Mouse (Mus musculus): Measurements from ENCODE around the gene Rara. TPM values are rescaled to one million over a fixed set of nuclear protein-coding genes. Genes with fewer than 3 reads are reported as not detected.
"Not testable (repeated sequence)": the region's sequence is repeated elsewhere in the genome, so short reads cannot be mapped to it uniquely, and the experiment has no call there.

Gene Rara
- polyA plus RNA-seq, 1 experiment, result 17.2 TPM

GRCm38 (mm10) chr11:98916376-98916775 is 11.2 kb upstream of the Rara start:
- not testable (repeated sequence) for H3K4me1 ChIP-seq (ENCODE audit: control insufficient read depth, insufficient read depth, low read length); H3K27ac ChIP-seq (ENCODE audit: control insufficient read depth, insufficient read depth, low read depth, low read length, poor library complexity); H3K4me3 ChIP-seq (replicated peaks; ENCODE audit: control insufficient read depth, low read depth, low read length)
- WGBS, result 88% methylated on average over 3 of the region's 3 CpGs
- TF ChIP-seq CTCF (IDR thresholded peaks at IDR 0.05; ENCODE audit: control insufficient read depth, insufficient read depth, low read length), result 0 out of 2 replicates have a peak, but pooled peaks have one; percentile 18

GRCm38 (mm10) chr11:98917428-98918005 is 10.1 kb upstream of the Rara start:
- TF ChIP-seq CTCF (IDR thresholded peaks at IDR 0.05; ENCODE audit: control insufficient read depth, insufficient read depth, low read length) (no peak), POLR2A (IDR thresholded peaks at IDR 0.05; ENCODE audit: borderline replicate concordance, control insufficient read depth, low read depth, low read length) (no peak)
- Histone ChIP-seq H3K27ac (ENCODE audit: control insufficient read depth, insufficient read depth, low read depth, low read length, poor library complexity) (peak overlapping the region; percentile 61), H3K4me3 (replicated peaks; ENCODE audit: control insufficient read depth, low read depth, low read length) (no peak overlapping the region), H3K4me1 (ENCODE audit: control insufficient read depth, insufficient read depth, low read length) (peaks cover 4% of the 10 kb centered on the region; the same call in 1 of the 2 replicates)
- WGBS, result 16% methylated on average over 13 of the region's 13 CpGs

GRCm38 (mm10) chr11:98918231-98918630 is 9.4 kb upstream of the Rara start:
- TF ChIP-seq CTCF (IDR thresholded peaks at IDR 0.05; ENCODE audit: control insufficient read depth, insufficient read depth, low read length), result peak; percentile 25; the same call in 1 of the 2 replicates
- TF ChIP-seq POLR2A (IDR thresholded peaks at IDR 0.05; ENCODE audit: borderline replicate concordance, control insufficient read depth, low read depth, low read length), result 0 out of 2 replicates have a peak, but pooled peaks have one; percentile 30
- Histone ChIP-seq H3K4me3 (replicated peaks; ENCODE audit: control insufficient read depth, low read depth, low read length) (no peak overlapping the region), H3K27ac (ENCODE audit: control insufficient read depth, insufficient read depth, low read depth, low read length, poor library complexity) (peak overlapping the region; percentile 61), H3K4me1 (ENCODE audit: control insufficient read depth, insufficient read depth, low read length) (peaks cover 4% of the 10 kb centered on the region; the same call in 1 of the 2 replicates)
- 11% methylated on average over 9 of the region's 9 CpGs for WGBS

GRCm38 (mm10) chr11:98919009-98919408 is 8.6 kb upstream of the Rara start:
- H3K4me3 ChIP-seq (replicated peaks; ENCODE audit: control insufficient read depth, low read depth, low read length), result no peak overlapping the region
- TF ChIP-seq POLR2A (IDR thresholded peaks at IDR 0.05; ENCODE audit: borderline replicate concordance, control insufficient read depth, low read depth, low read length) (no peak), CTCF (IDR thresholded peaks at IDR 0.05; ENCODE audit: control insufficient read depth, insufficient read depth, low read length) (no peak)
- WGBS, result 87% methylated on average over 11 of the region's 11 CpGs
- H3K27ac ChIP-seq (ENCODE audit: control insufficient read depth, insufficient read depth, low read depth, low read length, poor library complexity), result no peak overlapping the region
- H3K4me1 ChIP-seq (ENCODE audit: control insufficient read depth, insufficient read depth, low read length), result peaks cover 4% of the 10 kb centered on the region; the same call in 1 of the 2 replicates

GRCm38 (mm10) chr11:98921813-98922212 is 5.8 kb upstream of the Rara start:
- H3K4me3 ChIP-seq (replicated peaks; ENCODE audit: control insufficient read depth, low read depth, low read length); H3K27ac ChIP-seq (ENCODE audit: control insufficient read depth, insufficient read depth, low read depth, low read length, poor library complexity); H3K4me1 ChIP-seq (ENCODE audit: control insufficient read depth, insufficient read depth, low read length): not testable (repeated sequence)
- WGBS, result 80% methylated on average over 15 of the region's 15 CpGs

GRCm38 (mm10) chr11:98922307-98922706 is 5.3 kb upstream of the Rara start:
- peak; percentile 74 for TF ChIP-seq CTCF (IDR thresholded peaks at IDR 0.05; ENCODE audit: control insufficient read depth, insufficient read depth, low read length)
- not testable (repeated sequence) for H3K27ac ChIP-seq (ENCODE audit: control insufficient read depth, insufficient read depth, low read depth, low read length, poor library complexity); H3K4me3 ChIP-seq (replicated peaks; ENCODE audit: control insufficient read depth, low read depth, low read length); H3K4me1 ChIP-seq (ENCODE audit: control insufficient read depth, insufficient read depth, low read length)
- WGBS, result 61% methylated on average over 10 of the region's 10 CpGs

- not testable (repeated sequence) for H3K4me3 ChIP-seq (replicated peaks; ENCODE audit: control insufficient read depth, low read depth, low read length); H3K27ac ChIP-seq (ENCODE audit: control insufficient read depth, insufficient read depth, low read depth, low read length, poor library complexity); H3K4me1 ChIP-seq (ENCODE audit: control insufficient read depth, insufficient read depth, low read length)
- WGBS, result 72% methylated on average over 16 of the region's 16 CpGs
These were observed 4.5 kb upstream of the Rara start for GRCm38 (mm10) chr11:98922851-98923711.

- Histone ChIP-seq H3K27ac (ENCODE audit: control insufficient read depth, insufficient read depth, low read depth, low read length, poor library complexity) (no peak overlapping the region), H3K4me1 (ENCODE audit: control insufficient read depth, insufficient read depth, low read length) (no peaks in the 10 kb centered on the region; the same call in 1 of the 2 replicates), H3K4me3 (replicated peaks; ENCODE audit: control insufficient read depth, low read depth, low read length) (no peak overlapping the region)
- WGBS, result 50% methylated on average over 5 of the region's 5 CpGs
- no peak for TF ChIP-seq POLR2A (IDR thresholded peaks at IDR 0.05; ENCODE audit: borderline replicate concordance, control insufficient read depth, low read depth, low read length)
- TF ChIP-seq CTCF (IDR thresholded peaks at IDR 0.05; ENCODE audit: control insufficient read depth, insufficient read depth, low read length), result no peak
These were observed 2.9 kb upstream of the Rara start for GRCm38 (mm10) chr11:98924633-98925175.
